23 mouse cellular contexts compared by ENCODE assay signal in the genomic region with DNA sequence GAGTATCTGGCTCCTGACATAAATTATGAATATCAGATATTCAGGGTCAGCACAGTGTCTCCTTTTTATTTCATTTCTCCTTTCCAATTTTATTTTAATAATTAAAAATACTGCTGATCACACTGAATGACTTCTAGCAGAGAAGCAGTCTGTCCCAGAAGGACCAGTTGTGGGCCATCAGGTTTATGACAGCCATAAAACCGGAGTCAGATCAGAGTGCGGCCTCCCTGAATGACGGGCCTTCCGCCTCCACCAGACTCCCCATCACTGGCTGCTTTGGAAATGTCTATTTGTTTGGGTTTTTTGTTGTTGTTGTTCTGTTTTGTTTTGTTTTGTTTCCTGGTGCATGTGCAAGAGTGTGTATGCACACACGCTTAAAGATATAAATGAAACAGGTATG.
A peak's percentile ranks its signal among the peaks of the same experiment; 100 is the strongest.
DNase-seq lines count a peak whose midpoint lies in the region; ATAC-seq and TF ChIP-seq lines count a peak whose summit lies in the region.
"Had no signal": no experiment of that assay in that cellular context is flagged by ENCODE, and none has a peak within 500 bp of the region (broad histone marks: within the 10 kb centered on the region; RNA-seq: fewer than 3 reads in every experiment).

No protein-coding gene starts in this region.

- no peak overlapping the region for H3K9ac ChIP-seq in kidney, embryonic 14.5 days (ENCODE audit: low read depth, low read length)
- H3K9ac ChIP-seq in intestine, embryonic 15.5 days: no peak overlapping the region
- H3K9ac ChIP-seq in intestine, embryonic 16.5 days (ENCODE audit: low read depth, low read length): no peak overlapping the region
- no peak overlapping the region for H3K9ac ChIP-seq in heart, embryonic 12.5 days
- H3K9ac ChIP-seq: forebrain, embryonic 15.5 days; limb, embryonic 15.5 days; liver, embryonic 15.5 days; lung, embryonic 15.5 days had no signal

- H3K4me1 ChIP-seq in kidney, adult 2 months (ENCODE audit: control insufficient read depth, insufficient read depth, low read length): peaks cover 6% of the 10 kb centered on the region; the same call in 1 of the 2 replicates
- peaks cover 8% of the 10 kb centered on the region; the same call in 1 of the 2 replicates for H3K4me1 ChIP-seq in kidney, embryonic 14.5 days (ENCODE audit: control insufficient read depth, insufficient read depth, low read length)
- 0 out of 2 replicates have a peak, but pooled peaks cover 5% of the 10 kb centered on the region for H3K4me1 ChIP-seq in intestine, embryonic 15.5 days (replicated peaks)
- peaks cover 13% of the 10 kb centered on the region for H3K4me1 ChIP-seq in intestine, embryonic 16.5 days (ENCODE audit: control insufficient read depth, insufficient read depth, low read length)
- peaks cover 4% of the 10 kb centered on the region; the same call in 1 of the 2 replicates for H3K4me1 ChIP-seq in heart, embryonic 12.5 days (replicated peaks)
- H3K4me1 ChIP-seq: limb, embryonic 15.5 days; liver, embryonic 15.5 days; lung, embryonic 15.5 days had no signal

- no peak for ATAC-seq in kidney, embryonic 14.5 days (ENCODE audit: low FRiP score, low TSS enrichment)
- ATAC-seq in intestine, embryonic 15.5 days: peak; percentile 77
- peak; percentile 80 for ATAC-seq in intestine, embryonic 16.5 days
- no peak for ATAC-seq in heart, embryonic 12.5 days (ENCODE audit: insufficient number of reproducible peaks, low FRiP score)
- ATAC-seq: forebrain, embryonic 15.5 days had no signal

- no peak overlapping the region for H3K4me2 ChIP-seq in kidney, embryonic 14.5 days (replicated peaks; ENCODE audit: low read depth, low read length)
- no peak overlapping the region for H3K4me2 ChIP-seq in intestine, embryonic 15.5 days (replicated peaks)
- H3K4me2 ChIP-seq in intestine, embryonic 16.5 days (ENCODE audit: low read depth, low read length): peak overlapping the region; percentile 30; the same call in 1 of the 2 replicates
- no peak overlapping the region for H3K4me2 ChIP-seq in heart, embryonic 12.5 days
- H3K4me2 ChIP-seq: forebrain, embryonic 15.5 days; heart, embryonic 11.5 days; limb, embryonic 15.5 days; liver, embryonic 15.5 days; lung, embryonic 15.5 days had no signal

- no peak overlapping the region for H3K27ac ChIP-seq in kidney, adult 2 months (ENCODE audit: insufficient read depth, low read depth, low read length)
- no peak overlapping the region for H3K27ac ChIP-seq in kidney, embryonic 14.5 days (ENCODE audit: low read depth, low read length)
- no peak overlapping the region for H3K27ac ChIP-seq in intestine, embryonic 15.5 days
- no peak overlapping the region for H3K27ac ChIP-seq in intestine, embryonic 16.5 days (ENCODE audit: low read length)
- no peak overlapping the region for H3K27ac ChIP-seq in heart, embryonic 12.5 days (ENCODE audit: poor library complexity, severe bottlenecking)
- H3K27ac ChIP-seq: embryonic facial prominence, embryonic 10.5 days; limb, embryonic 15.5 days; liver, embryonic 15.5 days; lung, embryonic 15.5 days had no signal

- no peaks in the 10 kb centered on the region for H3K9me3 ChIP-seq in kidney, embryonic 14.5 days (ENCODE audit: control insufficient read depth, low read length)
- H3K9me3 ChIP-seq in intestine, embryonic 15.5 days: no peaks in the 10 kb centered on the region
- H3K9me3 ChIP-seq in intestine, embryonic 16.5 days (ENCODE audit: control insufficient read depth, low read length): no peaks in the 10 kb centered on the region
- H3K9me3 ChIP-seq in heart, embryonic 12.5 days (replicated peaks): no peaks in the 10 kb centered on the region
- H3K9me3 ChIP-seq: embryonic facial prominence, embryonic 10.5 days; forebrain, embryonic 15.5 days; limb, embryonic 15.5 days; liver, embryonic 15.5 days; lung, embryonic 15.5 days; megakaryocyte, embryonic 14.5 days had no signal

- WGBS in kidney, adult 2 months: 81% methylated on average over 5 of the region's 5 CpGs
- WGBS in kidney, embryonic 14.5 days: 34% methylated on average over 5 of the region's 5 CpGs
- WGBS in intestine, embryonic 15.5 days: 52% methylated on average over 5 of the region's 5 CpGs
- WGBS in intestine, embryonic 16.5 days: 58% methylated on average over 5 of the region's 5 CpGs
- WGBS in heart, embryonic 12.5 days: 95% methylated on average over 5 of the region's 5 CpGs

- no peaks in the 10 kb centered on the region for H3K27me3 ChIP-seq in kidney, adult 2 months (replicated peaks; ENCODE audit: control insufficient read depth, insufficient read depth, low read length)
- no peaks in the 10 kb centered on the region for H3K27me3 ChIP-seq in kidney, embryonic 14.5 days (ENCODE audit: control insufficient read depth, insufficient read depth, low read length)
- H3K27me3 ChIP-seq in intestine, embryonic 15.5 days (replicated peaks): no peaks in the 10 kb centered on the region
- H3K27me3 ChIP-seq in intestine, embryonic 16.5 days (replicated peaks; ENCODE audit: control insufficient read depth, insufficient read depth, low read length): no peaks in the 10 kb centered on the region
- H3K27me3 ChIP-seq in heart, embryonic 12.5 days (replicated peaks): no peaks in the 10 kb centered on the region
- H3K27me3 ChIP-seq: forebrain, embryonic 15.5 days; limb, embryonic 15.5 days; liver, embryonic 15.5 days; lung, embryonic 15.5 days; megakaryocyte, embryonic 14.5 days had no signal

- peak; percentile 55 for DNase-seq in kidney, adult 2 months
- peak; percentile 53 to 69 for DNase-seq in kidney, postnatal 25 days
- no peak for DNase-seq in ovary, adult 18-20 months (ENCODE audit: low spot score)
- no peak for DNase-seq in layer of hippocampus, adult 9-10 months (ENCODE audit: low spot score)
- DNase-seq: adrenal gland, adult 2 months; cerebellum, adult 11 months; cerebellum, adult 9-11 months; gastrocnemius, postnatal 10 days; heart, postnatal 10 days; left cerebral cortex, postnatal 4 days; lung, postnatal 36 days; right cerebral cortex, postnatal 14 days had no signal

- TF ChIP-seq CTCF in kidney, adult 2 months (conservative IDR thresholded peaks at IDR 0.05; ENCODE audit: insufficient read depth, insufficient read length, low read depth, low read length): no peak

- H3K4me3 ChIP-seq in kidney, adult 2 months (ENCODE audit: insufficient read depth, low read depth, low read length): no peak overlapping the region
- H3K4me3 ChIP-seq in kidney, embryonic 14.5 days (ENCODE audit: low read length): no peak overlapping the region
- H3K4me3 ChIP-seq in intestine, embryonic 15.5 days (replicated peaks): no peak overlapping the region
- H3K4me3 ChIP-seq in intestine, embryonic 16.5 days (ENCODE audit: low read length): no peak overlapping the region
- no peak overlapping the region for H3K4me3 ChIP-seq in heart, embryonic 12.5 days
- H3K4me3 ChIP-seq: embryonic facial prominence, embryonic 10.5 days; forebrain, embryonic 15.5 days; limb, embryonic 15.5 days; liver, embryonic 15.5 days; lung, embryonic 15.5 days; megakaryocyte, embryonic 14.5 days had no signal

- TF ChIP-seq POLR2A in kidney, adult 2 months (IDR thresholded peaks at IDR 0.05; ENCODE audit: low read depth, low read length): no peak

- H3K36me3 ChIP-seq in kidney, adult 2 months (ENCODE audit: control insufficient read depth, insufficient read depth, low read length): no peaks in the 10 kb centered on the region
- peaks cover 7% of the 10 kb centered on the region; the same call in 1 of the 2 replicates for H3K36me3 ChIP-seq in kidney, embryonic 14.5 days (ENCODE audit: control insufficient read depth, insufficient read depth, low read length)
- no peaks in the 10 kb centered on the region for H3K36me3 ChIP-seq in intestine, embryonic 15.5 days
- H3K36me3 ChIP-seq in intestine, embryonic 16.5 days (ENCODE audit: control insufficient read depth, insufficient read depth, low read length): no peaks in the 10 kb centered on the region
- peaks cover 7% of the 10 kb centered on the region; the same call in 1 of the 2 replicates for H3K36me3 ChIP-seq in heart, embryonic 12.5 days
- H3K36me3 ChIP-seq: lung, embryonic 15.5 days had no signal

Comparison
In these comparisons a context has a peak if more than half of its experiments do, and no peak if none do; other contexts are left out.
1. DNase-seq: peak in kidney, adult 2 months (single experiment) and kidney, postnatal 25 days (2 of 2); none in ovary, adult 18-20 months (single experiment) and layer of hippocampus, adult 9-10 months (single experiment).
2. ATAC-seq: peak in intestine, embryonic 15.5 days (single experiment) and intestine, embryonic 16.5 days (single experiment); none in kidney, embryonic 14.5 days (single experiment) and heart, embryonic 12.5 days (single experiment).